Mouse (Mus musculus) bone marrow, adult 2 months (tissue): ENCODE measurements around the gene Fam120a.

Experiments used
- CTCF ChIP-seq: fragments of 200-500 bp; IDR thresholded peaks from 2 replicates; pipeline ENCODE4 v1.5.1; 2011; ENCODE audit warnings: low read length, control low read depth; ENCODE audit not compliant: control insufficient read depth, insufficient read depth
- POLR2A ChIP-seq: fragments of 200-500 bp; IDR thresholded peaks from 2 replicates; pipeline ENCODE4 v1.6.1; 2011; ENCODE audit warnings: low read depth, mild to moderate bottlenecking, control low read depth, low read length, borderline replicate concordance; ENCODE audit not compliant: control insufficient read depth

DNA sequence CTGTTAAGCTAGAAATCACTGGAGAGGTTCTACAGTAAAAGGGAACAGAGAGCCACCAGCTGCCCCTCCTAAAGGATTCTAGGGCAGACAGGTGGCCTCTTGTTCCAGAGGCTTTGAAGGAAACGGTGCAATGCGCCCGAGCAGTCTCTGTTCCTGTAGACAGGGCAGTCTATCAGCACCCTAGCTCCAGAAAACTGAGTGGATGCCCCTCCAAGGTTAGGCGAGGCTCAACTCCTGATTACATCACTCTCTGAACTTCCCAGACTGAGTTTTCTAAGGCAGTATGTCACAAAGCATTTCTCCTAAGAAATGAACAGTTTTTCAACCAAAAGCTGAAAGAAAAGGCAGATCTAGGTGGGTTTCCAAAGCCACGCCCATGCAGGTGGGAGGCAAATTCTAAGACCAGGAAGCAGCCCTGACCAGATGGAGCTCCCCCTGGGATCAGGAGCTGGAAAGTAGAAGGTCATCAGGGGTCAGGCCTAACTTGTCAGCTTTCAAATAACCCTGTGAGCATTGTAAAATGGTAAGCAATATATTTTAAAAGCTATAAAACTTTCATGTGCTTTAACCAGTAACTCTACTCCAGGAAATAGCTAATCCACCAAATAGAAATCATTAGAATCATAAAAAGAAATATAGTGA is 17.1 kb downstream of the Fam120a start:
- no peak for TF ChIP-seq CTCF
- no peak for TF ChIP-seq POLR2A
